Mouse (Mus musculus): ENCODE results near the gene Tns3.

The Tns3 gene

GRCm38 (mm10) chr11:8681356-8681755 lies 17.0 kb upstream of the Tns3 start:
- no peak for DNase-seq (ENCODE audit: extremely low read depth, low read depth, low spot score)

DNA sequence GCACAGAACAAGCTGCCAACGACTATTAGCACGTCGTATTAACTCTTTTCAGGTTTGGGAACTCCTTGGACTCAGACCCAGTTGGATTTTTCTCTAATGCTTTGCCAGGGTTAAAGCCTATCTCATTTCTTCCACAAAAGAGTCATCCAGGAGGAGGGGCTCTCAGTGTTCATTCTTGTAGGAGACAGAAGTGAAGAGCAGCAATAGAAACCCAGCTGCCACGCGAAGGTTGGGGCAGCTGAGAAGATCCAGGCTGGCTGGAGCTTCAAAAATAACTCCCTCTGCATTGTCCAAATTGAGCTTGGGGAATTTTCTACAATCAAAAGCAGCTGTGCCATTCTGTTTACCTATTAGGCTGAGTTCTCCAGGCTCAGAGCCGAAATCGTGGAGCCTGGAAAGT lies 16.3 kb upstream of the Tns3 start:
- no peak for DNase-seq (ENCODE audit: extremely low read depth, low read depth, low spot score)

DNA sequence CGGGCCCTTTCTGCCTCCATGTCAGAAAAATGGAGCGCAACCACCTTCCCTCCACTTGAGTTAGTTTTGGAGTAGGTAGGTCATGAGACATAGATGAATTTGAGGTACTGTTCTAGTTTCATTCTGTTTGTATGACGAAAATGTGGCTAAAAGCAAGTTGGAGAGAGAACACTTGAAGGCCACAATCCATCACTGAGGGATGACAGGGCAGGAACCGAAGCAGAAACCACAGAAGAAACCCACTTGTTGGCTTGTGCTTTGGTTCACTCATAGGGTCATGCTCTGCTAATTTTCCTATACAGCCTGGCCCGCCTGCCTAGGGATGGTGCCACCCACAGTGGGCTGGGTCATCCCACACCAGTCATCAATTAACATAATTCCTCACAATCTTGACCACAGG lies 14.9 kb upstream of the Tns3 start:
- no peak for DNase-seq (ENCODE audit: extremely low read depth, low read depth, low spot score)

DNA sequence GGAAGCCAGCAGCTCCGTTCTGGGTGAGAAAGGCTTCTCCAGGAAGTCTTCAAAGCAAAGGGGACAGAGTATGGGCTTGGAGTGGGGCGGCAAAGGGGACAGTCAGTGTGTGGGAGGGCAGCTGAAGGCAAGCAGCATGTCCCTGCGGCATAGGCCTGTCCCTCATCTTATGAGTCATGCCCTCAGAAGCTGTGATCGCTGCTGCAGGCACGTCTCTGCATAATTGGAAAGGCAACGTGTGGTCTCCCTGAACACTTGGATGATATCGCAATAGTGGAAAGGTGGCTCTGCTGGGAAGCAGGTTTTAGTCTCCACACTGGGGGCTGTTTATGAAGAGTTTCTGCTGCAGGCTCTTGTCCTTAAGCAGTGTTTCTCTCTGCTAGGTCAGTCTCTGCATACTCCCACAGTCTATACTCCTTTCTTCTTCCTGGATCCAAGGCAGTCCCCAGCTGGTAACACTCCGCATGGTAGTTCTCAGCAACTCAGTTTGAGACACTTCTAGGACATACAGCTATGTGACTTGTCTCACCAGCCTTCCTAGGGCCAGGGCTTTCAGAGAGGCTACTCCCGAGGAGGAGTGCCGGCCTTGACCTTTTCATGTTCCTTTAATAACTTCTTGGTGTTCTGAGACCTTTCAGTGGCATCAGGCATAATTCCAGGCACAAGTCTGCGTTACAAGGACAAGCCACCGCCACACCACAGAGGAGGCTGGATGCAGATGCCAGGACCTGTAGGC lies 14.1 kb upstream of the Tns3 start:
- DNase-seq (ENCODE audit: extremely low read depth, low read depth, low spot score), result no peak

DNA sequence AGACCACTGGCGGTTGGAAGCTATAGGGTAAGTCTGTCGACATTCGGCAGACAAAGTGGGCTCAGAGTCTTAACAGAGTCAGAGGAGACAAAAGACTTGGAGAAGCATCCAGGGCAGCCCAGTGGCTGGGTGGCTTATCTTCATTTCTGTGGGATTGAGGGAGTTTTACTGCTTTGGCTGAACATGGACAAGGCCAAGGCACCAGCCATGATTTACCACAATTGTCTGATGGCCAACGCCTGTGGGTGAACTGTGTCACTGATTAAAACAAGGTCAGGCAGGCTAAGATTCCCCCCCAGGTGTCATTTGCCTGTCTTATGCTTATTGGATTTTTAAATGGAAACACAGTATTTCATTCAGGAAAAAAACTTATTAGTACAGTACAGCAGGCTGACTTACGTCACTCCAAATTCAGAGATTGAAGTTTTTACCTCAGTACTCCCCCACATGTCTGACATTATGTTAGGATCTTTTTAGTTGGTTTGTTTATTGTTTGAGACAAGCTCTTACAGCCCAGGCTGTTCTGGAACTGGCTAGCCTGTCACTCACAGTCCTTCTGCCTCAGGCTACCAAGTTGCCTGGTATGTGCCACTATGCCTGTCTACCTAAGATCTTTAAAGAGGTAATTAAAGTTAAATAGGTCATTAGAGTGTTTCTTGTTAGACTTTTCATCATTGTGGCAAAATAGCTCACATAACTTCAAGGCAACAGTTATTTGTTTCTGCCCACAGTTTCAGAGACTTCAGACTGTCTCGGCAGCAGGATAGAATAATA lies 11.6 kb upstream of the Tns3 start:
- no peak for DNase-seq (ENCODE audit: extremely low read depth, low read depth, low spot score)

GRCm38 (mm10) chr11:8674549-8675149 lies 10.3 kb upstream of the Tns3 start:
- DNase-seq (ENCODE audit: extremely low read depth, low read depth, low spot score), result no peak

DNA sequence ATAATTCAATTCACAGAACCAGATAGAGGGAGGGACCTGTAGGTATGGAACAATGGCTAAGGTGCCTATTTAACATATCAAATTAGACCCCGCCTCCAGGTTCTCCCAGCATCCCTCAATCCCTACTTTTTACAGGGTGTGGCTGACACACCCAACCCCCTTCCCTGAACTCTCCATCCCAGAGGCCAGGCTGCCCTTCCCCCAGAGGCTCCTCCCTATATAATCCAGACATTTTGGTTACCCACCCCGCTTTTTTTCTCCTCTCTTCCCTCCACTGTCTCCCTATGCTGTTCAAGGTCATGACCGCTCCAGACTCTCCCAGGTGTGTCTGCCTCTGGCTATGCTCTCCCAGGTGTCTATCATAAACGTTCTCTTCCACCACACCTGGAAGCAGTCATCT lies 7.4 kb upstream of the Tns3 start:
- no peak for DNase-seq (ENCODE audit: extremely low read depth, low read depth, low spot score)

DNA sequence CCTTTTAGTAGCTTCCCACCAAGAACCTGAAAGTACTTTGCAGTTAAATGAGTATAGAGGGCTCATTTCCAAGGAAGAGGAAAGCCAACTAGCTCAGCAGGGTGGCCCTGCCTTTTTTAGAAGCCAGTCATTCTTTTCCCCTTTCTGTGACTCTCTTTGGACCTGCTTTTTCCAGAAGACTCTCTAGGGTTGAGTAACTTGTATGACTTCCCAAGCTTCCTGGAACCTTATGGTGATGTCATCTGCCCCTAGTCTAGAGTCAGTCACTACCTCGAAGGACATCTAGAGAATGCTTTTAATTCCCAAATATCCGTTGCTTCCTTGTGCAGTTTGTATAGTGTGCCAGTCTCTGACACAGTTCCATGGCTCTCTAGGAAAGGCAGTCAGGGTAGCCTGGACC lies 4.8 kb upstream of the Tns3 start:
- no peak for DNase-seq (ENCODE audit: extremely low read depth, low read depth, low spot score)

- no peak for DNase-seq (ENCODE audit: extremely low read depth, low read depth, low spot score)
Measured at GRCm38 (mm10) chr11:8664797-8665196, 462 bp upstream of the Tns3 start.

DNA sequence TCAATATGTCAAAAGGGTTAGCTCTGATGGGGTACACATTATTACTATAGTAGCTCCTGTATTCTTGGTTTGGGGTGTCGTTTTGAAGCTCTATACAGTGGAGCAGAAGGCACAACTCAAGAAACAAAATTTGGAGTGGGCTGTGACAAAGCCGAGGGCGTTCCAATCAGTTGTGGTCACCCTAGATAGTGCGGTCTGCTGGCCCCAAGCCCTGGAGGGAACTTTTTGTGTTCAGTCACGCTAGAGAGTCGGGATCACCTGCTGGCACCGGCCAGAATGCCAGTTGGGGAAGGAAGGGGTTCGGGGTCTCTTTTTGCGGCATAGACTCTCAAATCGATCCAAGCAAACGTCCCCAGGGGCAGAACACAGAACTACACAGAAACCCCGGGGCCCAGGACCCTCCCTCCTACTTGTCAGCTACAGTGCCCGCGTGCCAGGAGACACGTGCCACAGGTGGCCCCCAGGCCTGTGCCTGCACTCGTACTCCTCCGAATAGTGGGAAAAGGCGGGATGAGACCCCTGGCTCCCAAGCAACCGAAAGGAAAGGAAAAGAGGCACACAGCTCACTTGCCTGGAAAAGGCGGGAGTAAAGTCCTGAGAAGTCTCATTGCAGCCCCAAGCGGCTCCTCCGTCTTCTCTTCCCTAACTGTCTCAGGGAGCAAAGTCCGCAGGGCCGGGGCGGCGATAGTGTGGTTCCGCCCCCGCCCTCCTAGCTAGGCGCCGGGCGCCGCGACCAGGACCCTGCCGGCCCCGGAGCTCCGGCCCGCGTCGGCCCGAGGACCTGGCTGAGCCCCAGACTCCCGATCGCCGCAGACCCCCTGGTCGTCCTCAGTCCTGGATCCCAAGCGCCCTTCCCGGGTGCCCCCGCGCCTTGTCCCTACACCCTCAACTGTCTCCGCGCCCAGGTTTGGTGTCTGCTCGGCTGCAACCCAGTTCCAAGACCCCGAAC lies 617 bp downstream of the Tns3 start:
- no peak for DNase-seq (ENCODE audit: extremely low read depth, low read depth, low spot score)

- DNase-seq (ENCODE audit: extremely low read depth, low read depth, low spot score), result no peak
Measured at GRCm38 (mm10) chr11:8662706-8663429, 1.5 kb downstream of the Tns3 start.

DNA sequence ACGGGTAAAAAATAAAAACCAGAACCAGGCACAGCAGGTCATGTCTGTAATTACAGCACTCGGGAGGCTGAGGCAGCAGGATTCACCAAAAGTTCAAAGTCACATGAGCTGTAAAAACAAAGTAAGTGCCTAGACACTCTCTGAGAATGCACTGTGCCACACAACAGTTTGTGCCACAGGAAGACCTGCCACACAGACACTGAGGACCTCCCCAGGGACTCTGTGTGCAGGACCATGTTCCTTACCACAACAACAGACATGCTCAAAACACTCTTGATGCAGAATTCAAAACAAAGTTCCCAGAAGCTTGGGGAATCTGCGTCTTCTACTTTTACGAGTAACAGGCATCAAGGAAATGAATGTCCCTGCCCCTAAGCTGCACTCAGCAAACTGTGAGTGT lies 3.4 kb downstream of the Tns3 start:
- no peak for DNase-seq (ENCODE audit: extremely low read depth, low read depth, low spot score)

DNA sequence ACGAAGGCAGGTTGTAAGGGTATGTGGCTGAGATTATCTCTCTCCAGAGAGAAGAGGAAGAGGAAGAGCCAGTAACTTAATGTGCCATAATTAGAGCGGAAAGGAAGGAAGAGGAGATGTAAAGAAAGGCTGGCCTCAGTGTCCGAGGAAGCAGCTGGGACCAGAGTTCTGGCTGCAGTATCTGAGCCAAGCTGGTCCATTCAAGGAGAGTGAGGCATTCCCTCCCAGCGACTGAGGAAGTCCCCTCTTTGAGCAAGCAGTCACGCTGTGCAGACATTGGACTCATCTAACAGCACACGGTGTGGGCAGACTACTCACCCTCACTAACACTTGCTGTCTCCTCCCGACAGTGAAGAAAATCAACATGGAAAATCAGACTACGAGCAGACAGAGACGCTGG lies 4.5 kb downstream of the Tns3 start:
- no peak for DNase-seq (ENCODE audit: extremely low read depth, low read depth, low spot score)

- no peak for DNase-seq (ENCODE audit: extremely low read depth, low read depth, low spot score)
Measured at GRCm38 (mm10) chr11:8659061-8659460, 5.3 kb downstream of the Tns3 start.

DNA sequence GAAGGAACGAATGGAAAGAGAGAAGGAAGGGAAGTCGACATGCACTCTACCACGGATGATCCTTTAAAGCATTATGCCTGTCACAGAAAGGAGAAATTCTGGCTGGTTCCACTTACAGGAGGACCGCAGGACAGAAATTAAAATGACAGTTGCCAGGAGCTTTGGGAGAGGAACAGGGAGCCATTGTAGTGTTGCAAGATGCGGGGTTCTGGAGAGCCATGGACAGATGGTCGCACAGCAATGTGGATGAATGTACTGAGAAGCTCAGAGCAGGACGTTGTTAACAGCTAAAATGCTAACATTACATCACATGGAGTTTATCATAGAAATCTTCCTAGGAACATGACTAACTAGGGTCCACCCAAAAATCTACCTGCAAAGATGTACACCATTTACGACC lies 6.8 kb downstream of the Tns3 start:
- DNase-seq (ENCODE audit: extremely low read depth, low read depth, low spot score), result no peak

DNA sequence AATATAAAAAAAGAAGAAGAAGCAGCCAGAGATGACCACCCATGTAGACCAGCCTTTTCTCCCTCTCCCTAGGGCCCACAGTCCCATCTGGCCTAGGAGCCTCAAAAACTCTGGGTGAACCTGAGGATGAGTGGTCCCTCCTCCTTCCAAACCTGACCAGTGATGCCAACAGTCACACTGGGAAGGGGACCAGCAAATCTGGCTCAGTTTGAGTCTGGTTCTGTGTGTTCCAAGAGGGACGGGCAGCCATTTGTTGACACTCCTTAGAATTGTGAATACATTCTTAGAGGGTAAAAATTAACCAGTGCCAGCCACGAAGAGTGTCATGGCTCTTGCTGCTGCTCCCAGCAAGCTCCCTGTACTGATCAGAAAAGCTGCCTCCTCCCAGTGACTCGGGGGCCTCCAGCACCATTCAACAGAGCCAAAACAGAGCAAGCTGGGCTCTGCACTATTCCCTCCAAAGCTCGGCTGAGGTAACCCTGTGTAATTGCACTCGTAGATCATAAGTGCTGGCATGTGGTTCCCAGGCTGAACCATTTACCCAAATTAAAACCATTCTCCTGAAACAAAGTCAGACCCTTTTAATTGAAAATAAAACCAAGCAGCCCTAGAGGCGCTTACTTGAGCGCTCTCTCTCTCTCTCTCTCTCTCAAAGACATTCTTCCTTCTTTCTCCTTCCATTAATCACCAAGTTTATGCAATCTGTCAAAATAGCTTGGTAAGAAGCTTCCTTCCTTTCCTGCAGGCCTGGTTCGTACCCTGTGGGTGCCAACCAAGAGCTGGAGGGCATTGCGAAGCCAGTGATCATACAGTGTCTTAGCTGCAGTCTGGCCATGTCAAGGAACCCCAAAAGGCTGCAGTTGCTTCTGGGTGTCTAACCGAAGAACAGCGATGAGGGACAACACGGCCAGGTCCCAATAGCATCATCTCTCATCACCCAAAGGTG lies 7.6 kb downstream of the Tns3 start:
- no peak for DNase-seq (ENCODE audit: extremely low read depth, low read depth, low spot score)

- no peak for DNase-seq (ENCODE audit: extremely low read depth, low read depth, low spot score)
Measured at GRCm38 (mm10) chr11:8653800-8654295, 10.5 kb downstream of the Tns3 start.

DNA sequence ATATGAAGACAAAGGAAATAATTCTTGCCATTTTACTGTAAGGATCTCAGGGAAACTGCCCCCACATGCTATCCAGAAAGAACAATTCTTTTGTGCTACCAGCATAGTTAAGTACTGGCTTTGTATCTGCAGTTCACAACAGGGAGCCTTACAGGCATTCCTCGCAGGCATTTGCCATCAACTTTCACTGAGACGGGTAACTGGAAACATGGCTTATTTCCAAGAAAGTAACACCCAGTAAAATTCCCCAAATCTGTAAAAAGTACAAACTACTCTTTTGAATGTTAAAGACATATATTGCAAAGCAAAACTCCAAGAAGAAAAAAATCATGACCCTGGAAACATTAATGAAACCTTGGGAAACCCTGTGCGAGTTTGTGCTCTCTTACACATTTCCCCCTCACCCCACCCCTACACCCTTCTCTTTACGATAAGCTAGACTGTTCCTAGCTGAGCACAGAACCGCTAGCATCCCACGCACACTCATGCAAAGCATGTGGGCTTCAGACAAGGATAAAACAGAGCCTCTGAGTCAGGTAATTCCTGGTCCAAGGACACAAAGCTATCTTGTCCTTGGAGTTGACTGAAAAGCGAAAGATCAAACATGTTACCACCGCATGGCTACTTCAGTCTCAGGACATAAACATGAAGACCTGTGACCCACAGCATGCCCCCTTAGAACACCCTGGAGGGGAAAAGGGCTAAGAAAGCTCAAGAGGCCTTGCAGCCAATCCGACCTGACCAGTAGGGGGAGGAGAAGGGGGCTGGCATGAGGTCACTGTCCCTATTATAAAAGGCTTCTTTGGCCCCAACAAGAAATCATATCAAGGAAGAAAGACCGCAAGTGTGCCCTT lies 11.3 kb downstream of the Tns3 start:
- no peak for DNase-seq (ENCODE audit: extremely low read depth, low read depth, low spot score)

Data from fat pad, adult 2 months (tissue).